Mouse (Mus musculus) lung, postnatal 36 days (tissue): ENCODE measurements around the gene Ripk4.
A peak's percentile ranks its signal among the peaks of the same experiment; 100 is the strongest.

Source experiments
- DNase-seq: peaks from one replicate; pipeline ENCODE4 v3.0.0; 2022; ENCODE audit warnings: mixed read lengths

Ripk4 gene

GRCm38 (mm10) chr16:97734760-97735322, 28.7 kb downstream of the Ripk4 start:
- no peak for DNase-seq

GRCm38 (mm10) chr16:97733599-97733998, 30.0 kb downstream of the Ripk4 start:
- DNase-seq: no peak

GRCm38 (mm10) chr16:97730321-97730720, 33.3 kb downstream of the Ripk4 start:
- DNase-seq: peak; percentile 64

- DNase-seq: no peak
Observed at GRCm38 (mm10) chr16:97726436-97726835, 37.2 kb downstream of the Ripk4 start.

- peak; percentile 18 for DNase-seq
Observed at GRCm38 (mm10) chr16:97720093-97720492, 43.5 kb downstream of the Ripk4 start.

GRCm38 (mm10) chr16:97719392-97719983, 44.1 kb downstream of the Ripk4 start:
- DNase-seq: no peak

GRCm38 (mm10) chr16:97716567-97716966, 47.0 kb downstream of the Ripk4 start:
- peak; percentile 31 for DNase-seq

- no peak for DNase-seq
Observed at GRCm38 (mm10) chr16:97712129-97712528, 51.5 kb downstream of the Ripk4 start.

GRCm38 (mm10) chr16:97701871-97702270, 61.7 kb downstream of the Ripk4 start:
- DNase-seq: no peak

- peak; percentile 81 for DNase-seq
Observed at GRCm38 (mm10) chr16:97697769-97698168, 65.8 kb downstream of the Ripk4 start.

- no peak for DNase-seq
Observed at GRCm38 (mm10) chr16:97695709-97696108, 67.9 kb downstream of the Ripk4 start.
